Mouse (Mus musculus) spleen, adult 12 weeks (tissue): Measurements from ENCODE around the gene Magi1.

Experiments used
- DNase-seq: peaks from one replicate; pipeline ENCODE4 v3.0.0; 2022; ENCODE audit warnings: low spot score

The Magi1 gene

GRCm38 (mm10) chr6:93726829-93727455 lies 556.8 kb downstream of the Magi1 start:
- no peak for DNase-seq

GRCm38 (mm10) chr6:93726121-93726520 lies 557.6 kb downstream of the Magi1 start:
- no peak for DNase-seq

GRCm38 (mm10) chr6:93724749-93725148 lies 559.0 kb downstream of the Magi1 start:
- no peak for DNase-seq

GRCm38 (mm10) chr6:93723226-93723625 lies 560.5 kb downstream of the Magi1 start:
- DNase-seq: no peak

GRCm38 (mm10) chr6:93719532-93719931 lies 564.2 kb downstream of the Magi1 start:
- DNase-seq: no peak

- no peak for DNase-seq
Measured at GRCm38 (mm10) chr6:93718385-93718784, 565.3 kb downstream of the Magi1 start.

GRCm38 (mm10) chr6:93717826-93718375 lies 565.8 kb downstream of the Magi1 start:
- no peak for DNase-seq

- DNase-seq: no peak
Measured at GRCm38 (mm10) chr6:93716686-93717625, 566.8 kb downstream of the Magi1 start.

- DNase-seq: no peak
Measured at GRCm38 (mm10) chr6:93715181-93716180, 568.2 kb downstream of the Magi1 start.

GRCm38 (mm10) chr6:93704350-93704749 lies 579.4 kb downstream of the Magi1 start:
- DNase-seq: no peak

GRCm38 (mm10) chr6:93699436-93699835 lies 584.3 kb downstream of the Magi1 start:
- DNase-seq: no peak

GRCm38 (mm10) chr6:93697956-93698355 lies 585.8 kb downstream of the Magi1 start:
- no peak for DNase-seq

- DNase-seq: no peak
Measured at GRCm38 (mm10) chr6:93678766-93679165, 605.0 kb downstream of the Magi1 start.

GRCm38 (mm10) chr6:93666731-93667130 lies 617.0 kb downstream of the Magi1 start:
- DNase-seq: no peak

- no peak for DNase-seq
Measured at GRCm38 (mm10) chr6:93665056-93665805, 618.5 kb downstream of the Magi1 start.

- no peak for DNase-seq
Measured at GRCm38 (mm10) chr6:93661139-93661538, 622.6 kb downstream of the Magi1 start.

- DNase-seq: no peak
Measured at GRCm38 (mm10) chr6:93659534-93659933, 624.2 kb downstream of the Magi1 start.

- no peak for DNase-seq
Measured at GRCm38 (mm10) chr6:93657187-93657974, 626.3 kb downstream of the Magi1 start.

GRCm38 (mm10) chr6:93648581-93649230 lies 635.0 kb downstream of the Magi1 start:
- no peak for DNase-seq
